Mouse (Mus musculus): ENCODE measurements around the gene Rasgef1b.

Gene Rasgef1b

GRCm38 (mm10) chr5:99602244-99603023 lies 126.4 kb downstream of the Rasgef1b start:
- no peak for DNase-seq (ENCODE audit: low spot score)

GRCm38 (mm10) chr5:99599376-99599775 lies 129.5 kb downstream of the Rasgef1b start:
- no peak for DNase-seq (ENCODE audit: low spot score)

- DNase-seq (ENCODE audit: low spot score) = no peak
These were observed 130.3 kb downstream of the Rasgef1b start for GRCm38 (mm10) chr5:99598470-99599110.

GRCm38 (mm10) chr5:99597701-99598100 lies 131.2 kb downstream of the Rasgef1b start:
- no peak for DNase-seq (ENCODE audit: low spot score)

- DNase-seq (ENCODE audit: low spot score) = no peak
These were observed 137.5 kb downstream of the Rasgef1b start for GRCm38 (mm10) chr5:99591348-99591747.

GRCm38 (mm10) chr5:99590539-99590938 lies 138.3 kb downstream of the Rasgef1b start:
- DNase-seq (ENCODE audit: low spot score) = no peak

GRCm38 (mm10) chr5:99587994-99588393 lies 140.9 kb downstream of the Rasgef1b start:
- DNase-seq (ENCODE audit: low spot score) = no peak

- no peak for DNase-seq (ENCODE audit: low spot score)
These were observed 141.3 kb downstream of the Rasgef1b start for GRCm38 (mm10) chr5:99587589-99587988.

GRCm38 (mm10) chr5:99586287-99586686 lies 142.6 kb downstream of the Rasgef1b start:
- DNase-seq (ENCODE audit: low spot score) = no peak

GRCm38 (mm10) chr5:99585166-99585898 lies 143.5 kb downstream of the Rasgef1b start:
- no peak for DNase-seq (ENCODE audit: low spot score)

GRCm38 (mm10) chr5:99584266-99584665 lies 144.6 kb downstream of the Rasgef1b start:
- DNase-seq (ENCODE audit: low spot score) = no peak

- no peak for DNase-seq (ENCODE audit: low spot score)
These were observed 146.8 kb downstream of the Rasgef1b start for GRCm38 (mm10) chr5:99582055-99582454.

GRCm38 (mm10) chr5:99578692-99579091 lies 150.2 kb downstream of the Rasgef1b start:
- peak; percentile 70 for DNase-seq (ENCODE audit: low spot score)

- DNase-seq (ENCODE audit: low spot score) = no peak
These were observed 153.0 kb downstream of the Rasgef1b start for GRCm38 (mm10) chr5:99575897-99576296.

- DNase-seq (ENCODE audit: low spot score) = no peak
These were observed 164.2 kb downstream of the Rasgef1b start for GRCm38 (mm10) chr5:99564501-99565323.

- no peak for DNase-seq (ENCODE audit: low spot score)
These were observed 166.8 kb downstream of the Rasgef1b start for GRCm38 (mm10) chr5:99562096-99562495.

- no peak for DNase-seq (ENCODE audit: low spot score)
These were observed 169.1 kb downstream of the Rasgef1b start for GRCm38 (mm10) chr5:99559814-99560213.

GRCm38 (mm10) chr5:99558231-99558630 lies 170.6 kb downstream of the Rasgef1b start:
- DNase-seq (ENCODE audit: low spot score) = no peak

GRCm38 (mm10) chr5:99552645-99553044 lies 176.2 kb downstream of the Rasgef1b start:
- no peak for DNase-seq (ENCODE audit: low spot score)

- DNase-seq (ENCODE audit: low spot score) = no peak
These were observed 184.0 kb downstream of the Rasgef1b start for GRCm38 (mm10) chr5:99544664-99545494.
